Mouse (Mus musculus): ENCODE data around the gene Gphn.

DNA sequence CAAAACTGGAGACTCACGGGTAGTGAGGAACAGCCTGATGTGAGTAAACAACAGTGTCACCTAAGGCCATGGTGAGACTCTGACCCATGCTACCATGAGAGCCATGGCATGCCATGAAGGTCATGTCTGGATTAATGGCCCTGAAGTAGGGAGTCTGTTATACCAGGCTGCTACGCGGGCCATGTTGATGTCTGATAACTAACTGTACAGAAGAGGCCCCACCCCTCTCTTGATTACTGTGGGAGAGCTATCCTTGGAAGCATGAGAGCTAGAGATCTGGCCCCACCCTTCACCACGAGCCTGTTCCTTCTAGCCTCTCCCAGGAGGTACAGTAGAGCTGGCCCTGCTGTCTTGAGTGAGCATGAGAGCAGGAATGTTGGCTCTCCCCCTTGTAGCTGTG is 101.8 kb downstream of the Gphn start:
- TF ChIP-seq TAL1 (IDR thresholded peaks at IDR 0.05; ENCODE audit: low read length) (no peak), SMC3 (IDR thresholded peaks at IDR 0.05; ENCODE audit: low read depth, low read length) (no peak), ZC3H11A (IDR thresholded peaks at IDR 0.05; ENCODE audit: low read depth, low read length) (no peak), POLR2A (IDR thresholded peaks at IDR 0.05; ENCODE audit: control insufficient read depth in 1 of 2, insufficient read depth in 1 of 2, low read depth in 1 of 2, low read length in 2 of 2, poor library complexity in 1 of 2) (no peak), CTCF (IDR thresholded peaks at IDR 0.05 in 2 of 3, conservative IDR thresholded peaks at IDR 0.05 in 1 of 3; ENCODE audit: control insufficient read depth in 1 of 3, insufficient read depth in 1 of 3, low read depth in 2 of 3, low read length in 3 of 3, poor library complexity in 1 of 3, severe bottlenecking in 1 of 3) (no peak), GATA1 (IDR thresholded peaks at IDR 0.05; ENCODE audit: low read depth, low read length) (no peak), RCOR1 (IDR thresholded peaks at IDR 0.05; ENCODE audit: low read depth, low read length) (no peak), POLR2AphosphoS2 (IDR thresholded peaks at IDR 0.05; ENCODE audit: low read length) (no peak), USF1 (IDR thresholded peaks at IDR 0.05; ENCODE audit: low read depth, low read length) (no peak), MAFK (IDR thresholded peaks at IDR 0.05; ENCODE audit: borderline replicate concordance, low read depth, low read length) (no peak), MEF2A (IDR thresholded peaks at IDR 0.05; ENCODE audit: extremely low read depth, insufficient replicate concordance, low read depth, low read length, poor library complexity, severe bottlenecking) (no peak)

Measured in MEL (cell line).